Mouse (Mus musculus) embryonic facial prominence, embryonic 12.5 days (tissue): Measurements from ENCODE around the gene Ppp1r15b. TPM values are rescaled to one million over a fixed set of nuclear protein-coding genes. Genes with fewer than 3 reads are reported as not detected.

Experiments used
- ATAC-seq: fragments of 200-750 bp; cut with Nextera tagmentation; 2 replicates; pipeline ENCODE4 v1.8.0; 2017; ENCODE audit not compliant: insufficient number of reproducible peaks, insufficient read depth, low FRiP score, low TSS enrichment
- H3K27ac ChIP-seq: fragments of 300-500 bp; sonication (generic); 2 replicates; pipeline ENCODE4 v1.5.1; 2016; ENCODE audit warnings: mild to moderate bottlenecking
- H3K27me3 ChIP-seq: fragments of 300-500 bp; sonication (generic); 2 replicates; pipeline ENCODE4 v1.6.1; 2016; ENCODE audit warnings: mild to moderate bottlenecking, moderate library complexity
- H3K36me3 ChIP-seq: fragments of 300-500 bp; sonication (generic); 2 replicates; pipeline ENCODE4 v1.6.1; 2016; ENCODE audit warnings: mild to moderate bottlenecking
- H3K4me1 ChIP-seq: fragments of 300-500 bp; sonication (generic); 2 replicates; pipeline ENCODE4 v1.6.1; 2016
- H3K4me2 ChIP-seq: fragments of 300-500 bp; sonication (generic); replicated peaks from 2 replicates; pipeline ENCODE4 v1.6.1; 2016; ENCODE audit warnings: mild to moderate bottlenecking, moderate library complexity
- H3K4me3 ChIP-seq: fragments of 300-500 bp; sonication (generic); 2 replicates; pipeline ENCODE4 v1.5.1; 2016; ENCODE audit warnings: mild to moderate bottlenecking
- H3K9ac ChIP-seq: fragments of 300-500 bp; sonication (generic); 2 replicates; pipeline ENCODE4 v1.6.1; 2016; ENCODE audit warnings: mild to moderate bottlenecking, moderate library complexity
- H3K9me3 ChIP-seq: fragments of 300-500 bp; sonication (generic); 2 replicates; pipeline ENCODE4 v1.6.1; 2016; ENCODE audit warnings: mild to moderate bottlenecking, moderate library complexity
- WGBS: fragments of 180-500 bp; shearing (Covaris S2); methylation state at CpG from one replicate; pipeline ENCODE4 v1.1.7; 2016; 5-methylcytosine and 5-hydroxymethylcytosine counted together
- polyA plus RNA-seq: library from polyadenylated mRNA; unstranded; fragments of >200 nt; fragmentation: Nextera tagmentation; extraction: Ambion mirVana; gene quantifications from 2 replicates; pipeline ENCODE4 v1.2.1, GENCODE M21; 2016

Ppp1r15b gene
- polyA plus RNA-seq, 1 experiment from 2014 or later: 45.0 TPM

DNA sequence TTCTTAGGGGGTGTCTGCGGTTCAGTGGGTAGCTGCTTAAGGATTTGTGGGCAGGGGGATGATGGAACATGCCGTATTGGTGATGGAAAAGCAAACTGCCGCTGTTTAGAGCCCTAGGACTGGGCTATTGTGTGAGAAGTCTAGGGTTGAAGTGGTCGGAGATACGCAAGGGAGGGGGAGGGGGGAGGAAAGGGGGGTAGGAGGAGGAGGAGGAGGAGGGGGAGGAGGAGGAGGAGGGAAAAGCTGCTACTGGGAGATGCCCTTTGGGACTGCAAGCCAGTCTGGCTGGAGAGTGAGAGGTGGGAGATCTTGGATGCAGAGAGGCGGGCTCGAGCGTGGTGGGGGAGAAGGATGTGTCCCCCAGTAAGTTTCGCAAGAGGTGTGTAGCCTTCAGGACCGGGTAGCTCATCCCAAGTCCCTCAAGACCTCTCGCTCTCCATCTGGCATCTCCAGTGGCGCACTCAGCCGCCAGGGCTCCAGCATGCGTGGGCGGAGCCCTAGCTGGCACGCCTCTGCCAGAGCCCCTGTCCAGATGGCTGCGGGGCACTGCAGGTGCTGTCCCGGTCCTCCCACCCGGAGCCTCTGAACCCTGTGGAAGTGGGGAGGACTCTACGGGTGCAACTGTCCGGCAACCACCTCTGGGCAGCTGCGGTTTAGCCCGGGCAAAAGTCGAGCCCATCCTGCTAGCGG lies 51.2 kb downstream of the Ppp1r15b start:
- under 1% methylated on average over 23 of the region's 25 CpGs for WGBS
- Histone ChIP-seq H3K27ac (peak overlapping the region; percentile 68), H3K4me3 (peak overlapping the region; percentile 41), H3K4me1 (peaks cover 19% of the 10 kb centered on the region; the same call in 1 of the 2 replicates), H3K9ac (peak overlapping the region; percentile 46; the same call in 1 of the 2 replicates), H3K27me3 (peaks cover 30% of the 10 kb centered on the region), H3K36me3 (no peaks in the 10 kb centered on the region), H3K4me2 (peak overlapping the region; percentile 69), H3K9me3 (no peaks in the 10 kb centered on the region)
- peak; percentile 25; the same call in 1 of the 2 replicates for ATAC-seq

DNA sequence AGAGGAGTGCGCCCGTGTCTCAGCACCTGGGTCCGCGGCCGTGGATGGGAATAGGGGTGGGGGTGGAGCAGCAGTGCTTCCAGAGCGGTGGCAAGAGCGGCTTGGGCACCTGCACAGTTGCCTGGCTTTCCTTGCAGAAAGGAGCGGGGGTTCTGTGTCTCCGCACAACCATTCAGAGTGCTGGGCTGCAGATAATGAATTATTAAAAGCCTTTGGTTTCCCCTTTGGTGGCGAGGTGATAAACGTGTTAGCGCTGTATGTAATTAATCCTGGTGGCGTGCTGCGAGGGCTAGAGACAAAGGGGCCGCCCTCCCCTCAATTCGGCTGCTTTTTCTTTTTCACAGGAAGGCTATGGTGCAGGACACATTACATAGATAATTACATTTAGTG lies 51.8 kb downstream of the Ppp1r15b start:
- peak; percentile 10; the same call in 1 of the 2 replicates for ATAC-seq
- Histone ChIP-seq H3K9me3 (no peaks in the 10 kb centered on the region), H3K4me2 (peak overlapping the region; percentile 69), H3K27me3 (peaks cover 30% of the 10 kb centered on the region), H3K27ac (peak overlapping the region; percentile 68), H3K4me3 (peak overlapping the region; percentile 41), H3K36me3 (no peaks in the 10 kb centered on the region), H3K9ac (peak overlapping the region; percentile 46; the same call in 1 of the 2 replicates), H3K4me1 (peaks cover 21% of the 10 kb centered on the region; the same call in 1 of the 2 replicates)
- under 1% methylated on average over 16 of the region's 16 CpGs for WGBS

DNA sequence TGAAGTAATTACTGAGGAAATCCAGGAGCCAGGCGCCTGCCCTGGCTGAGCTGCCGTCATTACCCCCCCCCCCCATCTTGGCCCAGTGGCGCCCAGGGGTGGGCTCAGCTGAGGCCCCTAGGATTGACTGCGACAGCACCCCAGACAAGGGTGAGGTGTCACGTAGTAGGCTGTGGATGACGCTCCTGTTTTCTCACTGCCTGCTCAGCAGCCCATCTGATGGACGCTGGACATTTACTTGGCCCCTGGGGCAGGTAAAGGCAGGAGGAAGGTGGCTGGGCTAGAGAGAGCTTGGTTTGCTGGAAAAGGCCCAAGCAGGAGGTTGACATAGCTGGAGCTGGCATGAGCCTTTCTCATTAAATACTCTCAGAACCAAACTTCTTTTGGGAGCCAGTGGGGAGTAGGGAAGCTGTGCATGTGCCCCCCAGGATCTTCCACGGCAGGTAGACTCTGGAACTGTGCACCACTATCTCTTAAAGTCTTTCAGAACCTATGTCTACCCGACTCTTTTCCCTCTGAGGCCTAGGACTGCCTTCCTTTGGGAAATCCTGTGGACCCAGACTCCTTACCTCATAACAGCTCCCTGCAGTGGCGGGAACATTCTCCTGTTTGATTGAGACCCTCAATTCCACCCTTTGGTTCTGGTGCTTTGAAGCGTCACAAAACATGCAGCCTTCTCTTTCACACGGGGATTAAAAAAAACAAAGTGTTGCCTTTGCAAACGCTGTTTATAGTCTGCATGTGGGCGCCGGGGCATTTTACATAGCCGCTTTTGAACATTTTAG lies 52.4 kb downstream of the Ppp1r15b start:
- Histone ChIP-seq H3K27ac (0 out of 2 replicates have a peak overlapping the region, but pooled peaks have one; percentile 42), H3K4me1 (peaks cover 28% of the 10 kb centered on the region; the same call in 1 of the 2 replicates)
- no peak for ATAC-seq

GRCm38 (mm10) chr1:133187948-133188680 lies 57.2 kb downstream of the Ppp1r15b start:
- peaks cover 13% of the 10 kb centered on the region; the same call in 1 of the 2 replicates for H3K4me1 ChIP-seq
- H3K4me2 ChIP-seq: no peak overlapping the region
- H3K27ac ChIP-seq: peak overlapping the region; percentile 43; the same call in 1 of the 2 replicates
- peak; percentile 83 for ATAC-seq
- no peaks in the 10 kb centered on the region for H3K36me3 ChIP-seq
- no peak overlapping the region for H3K4me3 ChIP-seq
- peaks cover 7% of the 10 kb centered on the region for H3K27me3 ChIP-seq
- no peak overlapping the region for H3K9ac ChIP-seq
- H3K9me3 ChIP-seq: no peaks in the 10 kb centered on the region; the same call in 1 of the 2 replicates
- 7% methylated on average over 4 of the region's 4 CpGs for WGBS

More for the DNA sequence above, 52.4 kb downstream of the Ppp1r15b start:
- Histone ChIP-seq H3K4me3 (peak overlapping the region; percentile 41; the same call in 1 of the 2 replicates), H3K9ac (no peak overlapping the region), H3K36me3 (no peaks in the 10 kb centered on the region), H3K9me3 (no peaks in the 10 kb centered on the region), H3K4me2 (peak overlapping the region; percentile 69), H3K27me3 (peaks cover 30% of the 10 kb centered on the region)
- 26% methylated on average over 16 of the region's 16 CpGs for WGBS

GRCm38 (mm10) chr1:133188719-133189118 lies 57.8 kb downstream of the Ppp1r15b start:
- 81% methylated on average over 8 of the region's 8 CpGs for WGBS

More at GRCm38 (mm10) chr1:133188719-133189118, 57.8 kb downstream of the Ppp1r15b start:
- Histone ChIP-seq H3K4me2 (no peak overlapping the region), H3K27ac (no peak overlapping the region), H3K9me3 (no peaks in the 10 kb centered on the region; the same call in 1 of the 2 replicates), H3K9ac (no peak overlapping the region), H3K4me3 (no peak overlapping the region), H3K27me3 (peaks cover under 1% of the 10 kb centered on the region; the same call in 1 of the 2 replicates), H3K4me1 (peaks cover 9% of the 10 kb centered on the region; the same call in 1 of the 2 replicates), H3K36me3 (no peaks in the 10 kb centered on the region)
- no peak for ATAC-seq

Other genes with a start within 250 kb of the Ppp1r15b start
- gene Mdm4, start 100.6 kb upstream of the Ppp1r15b start, polyA plus RNA-seq: 46.9 and 49.0 TPM in 2 replicates
- gene Pik3c2b, start 85.5 kb upstream of the Ppp1r15b start, polyA plus RNA-seq: 9.8 and 10.8 TPM in 2 replicates
- gene Plekha6, start 33.1 kb downstream of the Ppp1r15b start, polyA plus RNA-seq: 4.6 and 5.2 TPM in 2 replicates
- gene Golt1a, start 178.7 kb downstream of the Ppp1r15b start, polyA plus RNA-seq: not detected in 2 replicates
- not detected in 2 replicates for gene Kiss1, start 190.7 kb downstream of the Ppp1r15b start, polyA plus RNA-seq
- 0.19 TPM in 1 of 2 replicates, not detected in the other for gene Ren1, start 219.4 kb downstream of the Ppp1r15b start, polyA plus RNA-seq
- 3.0 and 3.4 TPM in 2 replicates for gene Etnk2, start 232.4 kb downstream of the Ppp1r15b start, polyA plus RNA-seq